Comparison of ENCODE assay signal across 19 mouse cellular contexts in genomic region chr5:112928201-112928881, GRCm38 (mm10). TPM values are rescaled to one million over a fixed set of nuclear protein-coding genes. Genes with fewer than 3 reads are reported as not detected.
A peak's percentile ranks its signal among the peaks of the same experiment; 100 is the strongest.
DNase-seq lines count a peak whose midpoint lies in the region; ATAC-seq and TF ChIP-seq lines count a peak whose summit lies in the region.
"Had no signal": no experiment of that assay in that cellular context is flagged by ENCODE, and none has a peak within 500 bp of the region (broad histone marks: within the 10 kb centered on the region; RNA-seq: fewer than 3 reads in every experiment).

No protein-coding gene starts in this region.

- peaks cover 25% of the 10 kb centered on the region for H3K4me1 ChIP-seq in heart, embryonic 15.5 days (replicated peaks)
- peaks cover 5% of the 10 kb centered on the region; the same call in 1 of the 2 replicates for H3K4me1 ChIP-seq in lung, embryonic 14.5 days (ENCODE audit: insufficient read depth)
- H3K4me1 ChIP-seq in embryonic facial prominence, embryonic 10.5 days = peaks cover 26% of the 10 kb centered on the region
- peaks cover 13% of the 10 kb centered on the region; the same call in 1 of the 2 replicates for H3K4me1 ChIP-seq in stomach, embryonic 14.5 days (ENCODE audit: control insufficient read depth, insufficient read depth, low read length)

- no peak for DNase-seq in heart, postnatal 10 days
- peak; percentile 63 for DNase-seq in lung, embryonic 14.5 days
- DNase-seq in lung, postnatal 14 days = no peak
- peak; percentile 32 for DNase-seq in embryonic facial prominence, embryonic 10.5 days (ENCODE audit: low spot score)
- no peak for DNase-seq in cerebellum, postnatal 14 days
- DNase-seq in gastrocnemius, postnatal 25 days = no peak
- DNase-seq: cerebellum, adult 9-11 months; liver, postnatal 0 days; right cerebral cortex, postnatal 4 days; thymus, adult 2 months had no signal

- no peak overlapping the region for H3K4me2 ChIP-seq in heart, embryonic 15.5 days
- no peak overlapping the region for H3K4me2 ChIP-seq in lung, embryonic 14.5 days
- H3K4me2 ChIP-seq in stomach, embryonic 14.5 days (replicated peaks; ENCODE audit: low read depth, low read length) = no peak overlapping the region
- H3K4me2 ChIP-seq: hindbrain, embryonic 12.5 days; neural tube, embryonic 13.5 days had no signal

- ATAC-seq in heart, embryonic 15.5 days (replicated peaks; ENCODE audit: insufficient number of reproducible peaks, insufficient read depth, low FRiP score, low read depth) = no peak
- ATAC-seq in lung, embryonic 14.5 days (ENCODE audit: insufficient read depth) = peak; percentile 75
- ATAC-seq in stomach, embryonic 14.5 days (ENCODE audit: insufficient number of reproducible peaks, insufficient read depth, low FRiP score, low read depth) = peak; percentile 64
- ATAC-seq: activated CD4-positive, CD25-positive, alpha-beta regulatory T cell, adult 4 months; liver, postnatal 0 days; midbrain, embryonic 16.5 days had no signal

- no peak for TF ChIP-seq CTCF in lung, embryonic 14.5 days (IDR thresholded peaks at IDR 0.05; ENCODE audit: low read depth)

- H3K9me3 ChIP-seq in heart, embryonic 15.5 days (replicated peaks) = no peaks in the 10 kb centered on the region
- H3K9me3 ChIP-seq in lung, embryonic 14.5 days (ENCODE audit: low read depth, low read length) = no peaks in the 10 kb centered on the region
- no peaks in the 10 kb centered on the region for H3K9me3 ChIP-seq in embryonic facial prominence, embryonic 10.5 days
- no peaks in the 10 kb centered on the region for H3K9me3 ChIP-seq in stomach, embryonic 14.5 days (ENCODE audit: control insufficient read depth, low read depth, low read length)
- H3K9me3 ChIP-seq: hindbrain, embryonic 12.5 days; limb, embryonic 10.5 days; neural tube, embryonic 13.5 days had no signal

- no peak overlapping the region for H3K9ac ChIP-seq in heart, embryonic 15.5 days
- H3K9ac ChIP-seq in lung, embryonic 14.5 days = no peak overlapping the region
- no peak overlapping the region for H3K9ac ChIP-seq in stomach, embryonic 14.5 days (replicated peaks; ENCODE audit: low read depth, low read length)
- H3K9ac ChIP-seq: hindbrain, embryonic 12.5 days; liver, postnatal 0 days; neural tube, embryonic 13.5 days had no signal

- intact Hi-C loops in heart, postnatal 10 days (cut with DNase I) = no loop called here

- H3K27me3 ChIP-seq in heart, embryonic 15.5 days = no peaks in the 10 kb centered on the region
- H3K27me3 ChIP-seq in lung, embryonic 14.5 days (ENCODE audit: insufficient read depth, low read length) = no peaks in the 10 kb centered on the region
- no peaks in the 10 kb centered on the region for H3K27me3 ChIP-seq in embryonic facial prominence, embryonic 10.5 days (replicated peaks; ENCODE audit: low read depth, poor library complexity, severe bottlenecking)
- H3K27me3 ChIP-seq in stomach, embryonic 14.5 days (ENCODE audit: control insufficient read depth, insufficient read depth, low read length) = no peaks in the 10 kb centered on the region
- H3K27me3 ChIP-seq: hindbrain, embryonic 12.5 days; neural tube, embryonic 13.5 days had no signal

- 0 out of 2 replicates have a peak overlapping the region, but pooled peaks have one; percentile 6 for H3K27ac ChIP-seq in heart, embryonic 15.5 days
- peak overlapping the region; percentile 69 for H3K27ac ChIP-seq in lung, embryonic 14.5 days (ENCODE audit: low read depth)
- peak overlapping the region; percentile 20; the same call in 1 of the 2 replicates for H3K27ac ChIP-seq in embryonic facial prominence, embryonic 10.5 days (replicated peaks)
- H3K27ac ChIP-seq in stomach, embryonic 14.5 days (ENCODE audit: low read length) = peak overlapping the region; percentile 69; the same call in 1 of the 2 replicates
- H3K27ac ChIP-seq: hindbrain, embryonic 12.5 days; limb, embryonic 10.5 days; neural tube, embryonic 13.5 days had no signal

- H3K4me3 ChIP-seq in heart, embryonic 15.5 days = no peak overlapping the region
- H3K4me3 ChIP-seq in lung, embryonic 14.5 days (ENCODE audit: low read depth, low read length) = no peak overlapping the region
- H3K4me3 ChIP-seq in embryonic facial prominence, embryonic 10.5 days = no peak overlapping the region
- no peak overlapping the region for H3K4me3 ChIP-seq in stomach, embryonic 14.5 days (ENCODE audit: low read depth, low read length)
- H3K4me3 ChIP-seq: hindbrain, embryonic 12.5 days; limb, embryonic 10.5 days; neural tube, embryonic 13.5 days had no signal

- H3K36me3 ChIP-seq in heart, embryonic 15.5 days = peaks cover 10% of the 10 kb centered on the region; the same call in 1 of the 2 replicates
- H3K36me3 ChIP-seq in lung, embryonic 14.5 days (ENCODE audit: insufficient read depth) = peaks cover 17% of the 10 kb centered on the region
- no peaks in the 10 kb centered on the region for H3K36me3 ChIP-seq in embryonic facial prominence, embryonic 10.5 days (replicated peaks)
- no peaks in the 10 kb centered on the region; the same call in 1 of the 2 replicates for H3K36me3 ChIP-seq in stomach, embryonic 14.5 days (ENCODE audit: control insufficient read depth, insufficient read depth, low read length)
- H3K36me3 ChIP-seq: hindbrain, embryonic 12.5 days; limb, embryonic 10.5 days had no signal

- WGBS in heart, embryonic 15.5 days = 36% methylated on average over 10 of the region's 10 CpGs
- 25% methylated on average over 10 of the region's 10 CpGs for WGBS in lung, embryonic 14.5 days
- WGBS in embryonic facial prominence, embryonic 10.5 days = 50% methylated on average over 10 of the region's 10 CpGs
- WGBS in stomach, embryonic 14.5 days = 26% methylated on average over 10 of the region's 10 CpGs

RNA-seq across cellular contexts. Expression of gene Myo18b, which starts 32.2 kb away (rescaled TPM):
- polyA plus RNA-seq in heart, embryonic 15.5 days (2015; fragmentation: Nextera tagmentation; extraction: Ambion mirVana) = 22.5 and 22.6 TPM in 2 replicates
- 100 to 1,000 TPM; 222 to 227 TPM for total RNA-seq in heart, postnatal 10 days (2021)
- polyA plus RNA-seq in lung, embryonic 14.5 days (2014; fragmentation: Nextera tagmentation; extraction: Ambion mirVana) = 0.70 and 0.80 TPM in 2 replicates
- 0.19 TPM in 2 replicates for polyA plus RNA-seq in embryonic facial prominence, embryonic 10.5 days (2016; fragmentation: Nextera tagmentation; extraction: Ambion mirVana)
- polyA plus RNA-seq in stomach, embryonic 14.5 days (2014; fragmentation: Nextera tagmentation; extraction: Ambion mirVana) = 0.69 and 0.77 TPM in 2 replicates
- total RNA-seq in gastrocnemius, postnatal 25 days (2021) = 100 to 1,000 TPM; 437 to 535 TPM
- total RNA-seq: MEL had no signal
- polyA plus RNA-seq: activated CD4-positive, CD25-positive, alpha-beta regulatory T cell, adult 4 months; C2C12; liver, postnatal 0 days had no signal

Comparison
In these comparisons a context has a peak if more than half of its experiments do, and no peak if none do; other contexts are left out.
1. DNase-seq: peak in lung, embryonic 14.5 days (single experiment) and embryonic facial prominence, embryonic 10.5 days (single experiment); none in heart, postnatal 10 days (0 of 2), lung, postnatal 14 days (single experiment), cerebellum, postnatal 14 days (0 of 2) and gastrocnemius, postnatal 25 days (single experiment).
2. H3K27ac ChIP-seq: peak in every context shown above with its lines; median percentile 69 in lung, embryonic 14.5 days; 69 in stomach, embryonic 14.5 days; 20 in embryonic facial prominence, embryonic 10.5 days; 6 in heart, embryonic 15.5 days.
3. RNA of gene Myo18b, which starts 32.2 kb away (polyA plus RNA-seq): 22.5 to 22.6 TPM in heart, embryonic 15.5 days; 0.70 to 0.80 TPM in lung, embryonic 14.5 days, 0.69 to 0.77 TPM in stomach, embryonic 14.5 days and 0.19 TPM in embryonic facial prominence, embryonic 10.5 days; every median in the first group is over 10 times any median in the second.